Mouse (Mus musculus) cerebellum, postnatal 36 days (tissue): ENCODE measurements around the gene Wdpcp.

ENCODE experiments used
- DNase-seq, 2 experiments: peaks; one replicate each; pipeline ENCODE4 v3.0.0; 2021 to 2022; ENCODE audit warnings: mixed read lengths in 2 of 2

Gene Wdpcp

DNA sequence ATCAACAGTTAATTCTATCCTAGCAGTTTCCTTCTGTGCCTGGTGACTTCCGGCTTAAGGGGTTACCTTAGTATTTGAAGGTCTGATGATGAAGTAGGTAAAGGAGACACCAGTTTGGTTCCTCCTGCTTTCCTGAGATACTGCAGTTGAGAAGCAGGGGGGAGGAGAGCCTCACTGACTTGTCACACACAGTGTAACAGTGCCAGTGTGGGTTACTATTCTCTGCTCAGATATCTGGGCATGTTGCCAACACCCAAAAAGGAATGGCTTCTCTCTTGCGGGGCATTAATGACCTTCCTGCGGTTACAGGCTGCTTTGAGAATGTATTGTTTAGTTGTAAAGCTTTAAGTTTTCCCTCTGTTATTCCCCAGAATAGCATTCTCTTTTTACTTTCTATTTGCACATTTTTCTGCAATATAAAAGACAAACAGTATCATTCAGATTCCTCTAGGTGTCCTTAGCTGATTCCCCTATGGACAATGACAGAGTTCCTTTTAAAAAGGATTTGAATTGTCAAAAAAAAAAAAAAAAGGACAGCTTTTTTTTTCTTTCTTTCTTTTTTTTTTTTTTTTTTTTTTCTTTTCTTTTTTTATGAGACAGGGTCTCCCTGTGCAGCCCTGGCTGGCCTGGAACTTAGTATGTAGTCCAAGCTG lies 2.5 kb upstream of the Wdpcp start:
- peak; percentile 32 to 60 for DNase-seq

DNA sequence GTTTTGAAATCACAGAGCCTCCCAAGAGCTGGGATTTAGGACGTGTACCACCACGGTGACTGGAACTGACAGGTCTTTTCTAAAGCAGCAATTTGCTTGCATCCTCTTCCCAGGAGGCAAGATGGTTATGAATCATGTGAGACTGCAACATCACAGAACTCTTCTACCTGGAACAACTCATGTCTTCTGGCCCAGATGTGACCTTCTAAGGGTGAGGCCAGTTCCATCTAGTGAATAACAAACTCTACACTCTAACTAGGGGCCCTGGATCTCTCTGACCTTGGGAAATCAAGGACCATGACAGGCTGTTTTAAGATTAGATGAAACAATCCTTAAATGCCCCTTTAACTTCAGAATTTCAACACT lies 1.9 kb upstream of the Wdpcp start:
- no peak for DNase-seq

DNA sequence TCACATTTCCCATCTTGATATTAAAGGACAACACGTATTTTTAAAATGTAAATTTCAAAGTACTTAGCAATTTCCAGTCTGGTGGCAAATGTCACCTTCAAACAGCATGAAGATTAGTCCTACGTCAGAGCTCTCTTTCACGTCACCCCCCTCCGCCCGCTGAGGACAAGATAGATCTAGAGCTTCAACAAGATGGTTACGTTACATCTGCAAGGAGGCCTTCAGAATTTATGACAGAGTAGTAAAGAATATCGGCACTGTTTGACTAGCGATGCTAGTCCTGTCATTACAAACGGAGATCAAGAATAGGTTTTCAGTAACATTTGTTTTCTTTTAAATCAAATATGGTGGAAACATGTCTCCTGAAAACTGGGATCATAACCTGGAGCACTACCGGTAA lies 1.1 kb upstream of the Wdpcp start:
- peak; percentile 35 for DNase-seq

DNA sequence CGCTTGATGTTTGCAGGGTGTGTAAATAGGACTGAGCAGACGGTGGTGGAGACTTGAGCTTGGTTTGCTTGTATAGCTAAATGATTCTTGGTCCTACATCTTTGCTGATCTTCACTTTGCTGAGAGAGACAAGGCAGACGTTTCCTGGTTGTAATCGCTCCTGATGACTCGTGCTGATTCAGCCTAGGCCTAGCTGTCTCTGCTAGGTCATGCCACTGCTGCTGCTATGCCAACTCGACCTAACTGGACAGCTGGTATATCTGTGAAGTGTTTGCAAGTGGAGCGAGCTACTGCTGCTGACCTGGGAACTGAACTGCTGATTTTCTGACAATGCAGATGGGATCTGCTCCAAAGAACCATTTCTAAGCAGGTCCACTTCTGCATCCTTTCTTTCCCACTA lies 9.4 kb downstream of the Wdpcp start:
- DNase-seq: no peak

DNA sequence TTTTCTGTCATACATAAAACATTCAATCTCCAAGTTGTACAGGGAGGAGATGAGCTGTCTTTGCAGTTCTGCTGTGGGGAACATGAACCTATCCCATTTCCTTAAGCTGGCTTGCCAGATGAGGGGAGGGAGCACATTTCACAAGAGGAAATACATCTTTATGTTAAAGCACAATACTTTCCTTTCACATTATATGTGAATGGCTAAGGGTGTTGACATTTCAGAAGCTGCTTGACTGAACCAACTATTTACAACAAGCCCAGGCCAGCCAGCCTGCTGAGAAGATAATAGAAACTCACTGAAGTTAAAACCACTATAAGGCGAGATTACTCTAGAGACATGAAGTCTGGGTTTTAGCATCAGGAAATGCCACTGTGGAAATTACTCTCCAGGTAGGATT lies 11.3 kb downstream of the Wdpcp start:
- DNase-seq: no peak

DNA sequence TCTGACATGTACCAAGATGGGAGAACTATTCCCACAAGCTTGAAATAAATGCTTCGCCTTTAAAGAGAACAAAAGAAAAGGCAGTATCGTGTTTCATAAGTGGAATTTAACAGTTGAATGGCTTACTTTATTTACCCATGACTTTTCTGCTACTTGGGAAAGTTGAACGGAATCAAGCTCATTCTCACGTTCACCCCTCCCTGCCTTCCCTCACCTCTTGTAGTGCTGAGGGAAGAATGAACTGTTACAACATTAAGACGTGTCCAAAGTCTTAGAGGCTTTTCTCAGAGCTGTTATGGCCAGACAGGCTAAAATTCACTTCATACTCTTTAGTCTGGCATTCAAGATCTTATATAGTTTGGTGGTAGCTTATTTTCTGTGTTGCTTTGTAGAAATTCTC lies 30.5 kb downstream of the Wdpcp start:
- DNase-seq: no peak

DNA sequence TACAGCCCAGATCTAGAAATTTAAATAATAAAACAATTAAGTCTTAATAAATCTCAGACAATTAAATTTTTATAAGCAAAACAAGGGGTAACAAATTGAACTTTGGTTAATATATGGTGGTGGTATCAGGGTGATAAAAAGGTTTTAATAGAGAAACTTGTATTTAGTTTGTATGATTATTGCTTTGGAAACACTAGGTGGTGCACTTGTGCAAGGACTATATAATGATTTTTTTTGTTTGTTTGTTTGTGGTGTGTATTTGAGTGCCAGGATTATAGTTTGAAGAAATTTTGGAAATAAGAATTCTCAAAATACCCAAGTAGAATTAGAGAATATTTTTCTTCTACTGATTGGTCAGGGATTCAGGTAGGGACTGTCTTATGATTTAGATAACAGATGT lies 43.9 kb downstream of the Wdpcp start:
- no peak for DNase-seq

DNA sequence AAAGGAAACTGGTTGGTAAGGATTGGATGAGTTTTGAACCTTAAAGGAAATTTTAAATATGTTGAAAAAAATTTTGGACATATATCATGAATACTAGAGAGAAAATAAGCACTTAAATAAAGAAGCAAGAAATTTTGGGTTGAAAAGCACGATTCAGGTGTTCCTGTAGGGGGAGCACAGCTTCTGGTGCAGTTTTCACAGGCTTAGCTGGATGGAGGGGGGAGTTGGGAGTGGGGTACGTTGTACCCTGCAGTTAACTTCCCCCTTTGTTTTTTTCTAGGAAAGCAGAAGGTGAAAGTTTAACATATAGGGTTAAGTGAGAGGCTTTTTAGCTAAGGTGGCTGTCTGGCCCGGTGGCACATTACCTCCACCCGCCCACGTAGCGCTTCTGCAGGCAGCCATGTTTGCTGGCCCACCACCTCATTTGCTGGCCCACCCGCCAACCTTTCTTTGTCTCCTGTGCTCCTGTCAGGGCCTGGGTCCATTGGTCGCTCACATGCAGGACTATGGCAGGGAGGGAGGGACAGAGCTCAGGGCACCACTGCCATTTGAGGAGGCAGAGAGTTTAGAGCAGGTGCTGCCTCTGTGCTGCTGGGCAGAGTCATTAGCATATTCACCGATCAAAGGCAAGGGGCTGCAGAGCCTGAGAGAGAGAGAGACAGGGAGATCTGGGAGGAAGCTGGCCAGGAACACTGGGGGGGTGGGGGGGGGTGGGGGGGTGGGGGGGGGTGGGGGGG lies 62.3 kb downstream of the Wdpcp start:
- DNase-seq: no peak

DNA sequence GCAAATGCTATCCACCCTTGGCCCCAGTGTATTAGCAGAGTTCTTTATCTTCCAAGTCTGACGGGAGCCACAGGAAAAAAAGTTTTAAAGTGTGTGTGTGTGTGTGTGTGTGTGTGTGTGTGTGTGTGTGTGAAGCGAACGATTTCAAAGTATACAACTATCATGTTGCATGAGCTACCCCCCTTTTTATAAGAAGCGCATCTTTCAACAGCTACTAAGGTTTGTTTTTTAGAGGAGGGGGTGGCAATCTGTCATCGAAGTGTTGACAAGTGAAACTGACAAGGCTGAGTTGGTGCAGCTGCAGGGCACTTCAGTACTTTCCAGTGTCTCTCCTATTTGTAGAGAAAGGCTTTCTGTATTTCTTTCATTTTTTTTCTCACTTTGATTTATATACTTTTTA lies 66.3 kb downstream of the Wdpcp start:
- DNase-seq: no peak

DNA sequence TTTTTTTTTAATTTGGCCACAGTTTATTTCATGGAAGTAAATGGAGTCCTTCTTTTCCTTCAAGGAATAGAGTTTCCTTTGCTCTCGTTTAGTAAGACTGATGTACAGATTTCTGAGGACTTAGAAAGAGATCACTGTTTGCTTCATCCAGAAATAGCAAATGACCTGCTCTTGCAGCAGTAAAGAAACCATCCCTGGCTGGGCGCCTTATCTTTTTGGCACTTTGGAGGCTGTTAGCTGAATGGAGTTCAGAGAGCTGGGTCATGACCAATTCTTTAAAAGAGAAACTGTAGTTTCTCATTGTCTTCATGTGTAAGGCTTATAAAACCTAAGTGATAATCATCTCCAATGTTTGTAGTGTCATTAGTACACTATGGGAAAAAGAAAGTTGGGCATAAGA lies 67.5 kb downstream of the Wdpcp start:
- DNase-seq: peak; percentile 10 to 22

DNA sequence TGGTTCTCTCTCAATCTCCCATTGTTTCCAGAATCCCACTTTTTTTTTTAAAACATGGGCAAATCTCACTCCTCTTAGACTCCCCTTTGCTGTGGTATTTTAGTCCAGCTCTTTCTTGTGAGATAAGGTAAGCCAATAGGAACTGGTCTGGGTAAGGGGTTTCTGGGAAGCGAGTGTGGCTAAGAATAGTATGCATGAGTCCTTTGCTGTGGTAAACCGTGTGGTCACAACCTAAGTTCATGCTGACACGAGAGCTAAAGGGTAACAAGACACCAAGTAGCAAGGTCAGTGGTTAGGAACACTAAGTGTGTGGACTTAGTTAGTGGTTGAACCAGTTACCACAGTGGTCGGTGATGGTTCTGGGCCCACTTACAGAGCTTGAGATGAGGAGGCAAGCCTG lies 72.2 kb downstream of the Wdpcp start:
- DNase-seq: no peak

DNA sequence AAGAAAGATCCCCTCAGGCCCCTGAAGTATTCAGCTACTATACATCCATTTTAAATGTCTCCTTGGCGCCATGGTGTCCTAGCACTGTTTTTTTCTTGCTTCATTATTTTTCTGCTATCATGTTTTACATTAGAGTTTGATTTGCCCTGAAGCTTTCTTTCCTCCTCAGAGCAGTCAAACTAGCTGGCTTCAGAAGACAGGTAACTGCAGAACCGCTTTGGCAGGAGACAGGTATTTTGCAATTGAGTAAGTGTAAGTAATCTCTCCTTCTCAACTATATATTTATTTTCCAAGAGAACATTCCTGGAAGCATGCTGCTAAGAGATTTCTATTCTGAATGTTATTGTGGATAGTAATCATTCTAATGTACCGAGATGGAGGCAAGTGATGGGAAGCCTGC lies 74.1 kb downstream of the Wdpcp start:
- DNase-seq: no peak

DNA sequence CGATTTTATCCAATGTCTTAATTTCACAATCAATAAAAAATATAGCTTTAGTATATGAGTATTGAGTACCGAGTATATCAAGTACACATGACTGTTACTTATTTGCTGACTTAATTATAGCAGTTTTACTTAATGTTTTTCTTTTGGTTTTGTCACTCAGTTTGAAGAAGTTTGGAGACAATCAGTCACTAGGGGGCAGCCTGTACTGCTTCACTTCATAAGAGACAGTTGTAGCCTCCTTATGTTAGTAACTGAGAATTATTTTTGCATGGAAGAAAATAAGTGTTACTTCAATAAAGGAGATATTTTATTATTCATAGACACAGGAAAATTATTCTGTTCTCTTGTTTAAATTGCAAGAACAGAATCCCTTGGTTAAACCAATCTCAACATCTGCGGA lies 87.0 kb downstream of the Wdpcp start:
- peak in 1 of 2 experiments; percentile 16 for DNase-seq

DNA sequence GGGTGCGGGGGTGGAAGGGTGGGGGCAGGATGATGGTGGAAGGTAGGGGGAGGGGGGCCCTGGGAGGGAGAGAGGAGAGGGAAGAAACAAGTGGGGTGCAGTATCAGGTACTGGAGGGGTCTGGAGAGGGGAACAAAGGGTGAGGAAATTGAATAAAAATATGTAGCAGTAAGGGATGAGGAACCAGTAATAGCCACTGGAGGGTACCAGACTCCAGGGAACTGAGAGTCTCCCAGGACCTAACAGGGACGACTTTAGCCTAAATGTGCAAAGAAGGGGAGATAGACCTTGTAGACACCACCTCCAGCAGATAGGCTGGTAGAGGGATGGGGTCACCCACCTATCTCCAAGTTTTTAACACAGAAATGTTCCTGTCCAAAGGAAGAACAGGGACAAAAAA lies 105.0 kb downstream of the Wdpcp start:
- DNase-seq: no peak

DNA sequence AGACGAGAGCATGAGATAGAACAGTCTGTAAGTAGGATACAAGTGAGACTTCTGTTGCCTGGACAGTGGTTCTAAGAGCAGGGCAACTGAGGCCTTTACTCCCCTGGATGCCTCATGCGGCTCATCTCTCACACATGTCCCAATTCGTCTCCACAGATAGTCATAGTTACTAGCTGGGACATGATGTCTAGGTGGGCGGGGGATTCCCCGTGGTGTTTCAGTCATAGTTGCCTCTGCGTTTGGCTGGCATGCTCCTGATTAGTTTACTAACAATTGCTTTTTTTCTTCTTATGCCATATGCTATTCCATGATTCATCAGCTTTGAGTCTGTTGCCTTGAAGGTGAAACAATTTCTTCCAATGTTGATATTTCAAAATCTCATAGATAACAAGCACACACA lies 116.4 kb downstream of the Wdpcp start:
- DNase-seq: no peak

DNA sequence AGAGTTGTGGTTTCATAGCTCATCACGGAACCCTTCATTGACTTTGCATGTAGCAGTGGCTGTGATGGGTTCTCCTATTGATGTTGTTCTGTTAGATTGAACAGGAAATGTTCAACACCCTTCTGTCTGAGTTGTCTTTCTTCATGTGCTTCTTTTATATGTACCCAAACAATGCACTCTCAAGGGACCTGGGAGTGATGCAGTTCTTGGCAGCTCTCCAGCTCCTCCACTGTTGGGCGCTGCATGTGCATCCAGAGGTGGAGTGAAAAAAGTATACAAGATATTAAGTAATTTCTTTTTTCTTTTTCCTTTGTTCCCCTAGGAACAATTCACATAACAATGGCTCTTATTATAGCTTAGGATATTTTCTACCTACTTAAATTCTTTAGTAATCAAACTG lies 118.7 kb downstream of the Wdpcp start:
- DNase-seq: no peak

DNA sequence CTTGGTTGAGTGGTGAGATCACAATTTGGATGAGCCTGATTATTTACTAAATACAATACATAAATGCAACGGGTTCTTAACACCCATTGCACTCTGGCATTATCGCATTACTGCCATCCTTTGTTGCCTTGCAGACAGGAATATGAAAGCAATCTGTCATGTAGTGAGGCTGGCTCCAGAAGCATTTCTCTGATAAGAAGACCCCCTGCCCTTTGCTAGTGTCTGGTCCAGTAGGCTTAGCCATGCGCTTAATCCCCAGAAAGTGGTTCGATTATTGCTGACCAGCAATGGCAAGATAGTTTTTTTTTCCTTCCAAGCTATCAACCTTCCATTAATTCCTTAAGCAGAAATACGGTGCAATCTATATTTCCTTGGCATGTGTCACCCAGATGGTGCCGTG lies 122.1 kb downstream of the Wdpcp start:
- no peak for DNase-seq

DNA sequence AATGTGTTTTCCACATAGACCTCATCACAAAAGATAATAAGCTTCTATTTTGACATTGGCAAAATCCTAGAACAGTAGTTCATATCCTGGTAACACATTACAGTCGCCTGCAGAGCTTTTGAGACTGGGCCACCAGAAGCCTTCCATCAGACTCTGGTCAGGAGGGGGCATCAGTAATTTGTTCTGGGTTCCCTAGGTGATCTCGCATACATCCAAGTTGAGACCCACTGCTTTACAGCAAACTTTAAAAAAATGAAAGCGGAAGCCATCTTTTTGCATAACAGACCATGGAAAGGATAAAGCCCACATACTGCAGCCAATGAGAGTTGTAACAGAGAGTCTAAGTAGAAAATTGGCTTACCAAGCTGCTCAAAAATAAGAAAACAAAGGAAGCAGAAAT lies 125.6 kb downstream of the Wdpcp start:
- DNase-seq: no peak

DNA sequence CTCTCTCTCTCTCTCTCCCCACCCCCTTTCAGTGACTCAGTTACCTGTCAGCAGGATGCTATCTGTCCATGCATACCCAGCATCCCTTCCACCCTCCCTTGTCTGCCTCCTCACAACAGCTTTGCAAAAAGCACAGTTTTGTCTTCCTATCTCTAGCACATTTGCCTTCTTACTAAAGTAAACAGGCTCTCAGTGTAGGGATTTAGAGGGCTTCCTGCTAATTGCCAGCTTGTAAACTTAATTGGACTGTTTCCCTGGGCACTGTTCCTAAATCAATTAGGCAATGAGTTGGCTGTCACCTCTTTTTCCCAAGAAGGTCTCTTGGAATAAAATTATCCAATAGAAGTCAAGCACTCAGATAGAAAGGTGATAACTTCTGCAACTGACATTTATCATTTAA lies 141.5 kb downstream of the Wdpcp start:
- DNase-seq: no peak

DNA sequence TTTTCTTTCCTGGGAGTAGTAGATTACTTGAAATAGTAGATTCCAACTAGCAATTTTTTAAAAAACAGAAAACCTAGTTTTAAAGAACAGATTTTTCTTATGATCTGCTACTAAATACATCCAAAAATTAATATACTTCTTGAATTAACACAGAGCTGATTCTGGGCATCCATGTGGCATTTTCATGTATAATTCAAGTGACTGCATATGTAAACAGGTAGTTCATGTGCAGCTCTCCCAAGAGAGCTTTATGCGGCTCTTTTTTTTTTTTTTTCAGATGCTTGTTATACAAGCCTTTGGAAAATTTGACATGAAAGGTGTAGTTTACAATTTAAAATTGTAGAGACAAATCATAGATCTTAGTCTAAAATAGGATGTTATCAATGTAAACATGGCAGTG lies 142.0 kb downstream of the Wdpcp start:
- DNase-seq: no peak

DNA sequence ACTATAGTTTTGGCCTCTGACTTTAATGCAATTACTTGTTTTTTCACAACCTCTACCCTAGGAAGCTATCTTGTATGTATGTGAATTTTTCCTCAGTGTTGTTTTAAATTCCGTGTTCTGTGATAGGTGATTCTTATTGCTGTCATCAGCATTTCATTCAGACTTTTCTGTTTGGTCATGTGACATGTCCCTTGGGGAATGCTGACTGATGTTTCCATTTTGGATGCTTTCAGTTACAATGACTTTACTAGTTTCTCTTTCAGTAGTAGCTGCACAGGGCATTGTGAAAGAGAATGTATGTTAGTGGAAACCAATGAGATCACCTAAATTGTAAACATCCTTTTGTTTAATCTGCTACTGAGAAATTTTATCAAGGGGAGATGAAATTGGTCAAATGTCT lies 154.3 kb downstream of the Wdpcp start:
- DNase-seq: no peak

DNA sequence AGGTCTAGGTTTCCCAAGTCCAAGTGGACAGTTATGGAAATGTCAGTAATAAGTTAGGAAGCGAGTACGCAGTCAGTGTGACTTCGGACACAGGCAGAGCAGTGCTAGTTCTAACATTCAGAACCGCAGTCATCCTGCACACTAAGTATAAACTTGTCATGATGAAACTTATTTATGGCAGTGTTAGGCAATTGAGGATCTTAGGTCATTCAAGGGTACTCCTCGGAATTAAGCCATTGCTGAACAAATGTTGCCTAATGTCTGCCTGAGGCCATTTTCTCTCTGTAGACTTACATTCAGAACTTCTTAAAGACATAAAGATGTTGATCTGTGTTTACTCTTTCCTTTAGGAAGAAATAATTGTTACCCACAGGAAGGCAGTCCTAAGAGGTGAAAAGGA lies 157.0 kb downstream of the Wdpcp start:
- no peak for DNase-seq

DNA sequence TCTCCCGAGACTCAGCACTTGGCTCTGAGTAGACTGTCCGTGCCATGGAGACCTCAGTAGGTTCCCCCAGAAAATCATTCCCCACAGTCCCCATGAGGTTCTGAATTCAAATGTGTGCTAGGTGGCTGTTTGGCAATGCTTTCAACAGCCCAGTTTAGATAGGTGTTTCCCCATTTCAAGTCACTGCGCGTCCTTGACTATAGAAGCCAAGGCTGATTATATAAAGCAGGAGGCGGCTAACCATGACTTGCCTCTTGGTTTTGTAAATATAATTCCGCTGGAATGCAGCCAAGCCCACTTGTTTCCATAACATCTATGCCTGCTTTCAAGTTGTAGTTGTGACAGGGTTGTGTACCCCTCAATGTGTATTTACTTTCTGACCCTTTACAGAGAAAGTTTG lies 157.9 kb downstream of the Wdpcp start:
- DNase-seq: no peak

DNA sequence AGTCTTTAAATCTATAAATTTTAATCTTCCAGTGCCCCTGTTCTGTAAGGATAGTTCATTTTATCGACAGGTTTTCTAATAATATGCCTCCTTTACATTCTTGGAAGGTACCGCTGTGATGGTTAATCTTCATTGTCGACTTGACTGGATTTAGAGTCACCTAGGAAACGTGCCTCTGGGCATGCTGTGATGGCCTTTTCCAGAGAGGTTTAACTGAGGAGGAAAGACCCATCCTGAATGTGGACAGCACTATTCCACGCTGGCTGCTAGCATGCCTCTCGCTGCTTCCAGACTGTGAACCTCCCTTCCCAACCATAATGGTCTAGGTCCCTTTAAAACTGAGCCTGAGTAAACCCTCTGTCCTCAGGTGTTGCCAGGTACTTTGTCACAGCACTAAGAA lies 163.2 kb downstream of the Wdpcp start:
- DNase-seq: no peak

DNA sequence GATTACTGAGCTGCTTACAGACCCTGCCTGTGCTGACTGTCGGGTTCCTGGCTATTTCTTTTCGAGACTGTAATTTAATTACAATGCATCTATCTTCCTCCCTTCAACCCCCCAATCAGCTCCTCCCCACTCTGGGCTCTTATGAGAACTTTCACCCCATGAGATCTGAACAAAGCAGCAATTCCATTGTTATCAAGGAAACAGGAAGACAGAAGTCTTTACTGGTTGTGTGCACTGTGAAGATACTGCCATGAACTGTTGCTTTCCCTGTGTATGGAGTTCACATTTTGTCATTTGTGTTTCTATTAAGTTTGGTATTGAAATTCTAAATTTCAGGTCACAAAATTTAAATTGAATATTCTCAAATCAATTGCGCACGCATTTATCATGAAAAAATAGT lies 177.5 kb downstream of the Wdpcp start:
- no peak for DNase-seq
